Mouse (Mus musculus) frontal cortex, adult (tissue): ENCODE measurements around the gene Cyfip2.

ENCODE experiments used
- ATAC-seq: cut with Nextera tagmentation; 2 replicates; pipeline ENCODE4 v1.9.2; 2017; ENCODE audit warnings: mild to moderate bottlenecking, moderate library complexity, mixed read lengths; ENCODE audit not compliant: low TSS enrichment

Cyfip2 gene

GRCm38 (mm10) chr11:46276778-46277177 lies 35.9 kb downstream of the Cyfip2 start:
- 0 out of 2 replicates have a peak, but pooled peaks have one; percentile 21 for ATAC-seq

GRCm38 (mm10) chr11:46276168-46276567 lies 36.5 kb downstream of the Cyfip2 start:
- ATAC-seq = no peak

- peak; percentile 74 for ATAC-seq
Measured at GRCm38 (mm10) chr11:46275302-46275701, 37.4 kb downstream of the Cyfip2 start.

- ATAC-seq = no peak
Measured at GRCm38 (mm10) chr11:46273969-46274368, 38.7 kb downstream of the Cyfip2 start.

- no peak for ATAC-seq
Measured at GRCm38 (mm10) chr11:46272058-46272681, 40.5 kb downstream of the Cyfip2 start.

- no peak for ATAC-seq
Measured at GRCm38 (mm10) chr11:46269893-46270292, 42.8 kb downstream of the Cyfip2 start.

GRCm38 (mm10) chr11:46269391-46269790 lies 43.3 kb downstream of the Cyfip2 start:
- no peak for ATAC-seq

GRCm38 (mm10) chr11:46268991-46269390 lies 43.7 kb downstream of the Cyfip2 start:
- ATAC-seq = peak; percentile 45; the same call in 1 of the 2 replicates

- ATAC-seq = no peak
Measured at GRCm38 (mm10) chr11:46265031-46265786, 47.5 kb downstream of the Cyfip2 start.

GRCm38 (mm10) chr11:46264584-46264983 lies 48.1 kb downstream of the Cyfip2 start:
- no peak for ATAC-seq

- no peak for ATAC-seq
Measured at GRCm38 (mm10) chr11:46263291-46263690, 49.4 kb downstream of the Cyfip2 start.

- ATAC-seq = no peak
Measured at GRCm38 (mm10) chr11:46262854-46263253, 49.8 kb downstream of the Cyfip2 start.

GRCm38 (mm10) chr11:46258749-46259148 lies 53.9 kb downstream of the Cyfip2 start:
- no peak for ATAC-seq

GRCm38 (mm10) chr11:46258207-46258606 lies 54.5 kb downstream of the Cyfip2 start:
- ATAC-seq = peak; percentile 61

GRCm38 (mm10) chr11:46255291-46255690 lies 57.4 kb downstream of the Cyfip2 start:
- ATAC-seq = no peak

- ATAC-seq = peak; percentile 76
Measured at GRCm38 (mm10) chr11:46251994-46252393, 60.7 kb downstream of the Cyfip2 start.

GRCm38 (mm10) chr11:46248352-46248751 lies 64.3 kb downstream of the Cyfip2 start:
- no peak for ATAC-seq

- ATAC-seq = no peak
Measured at GRCm38 (mm10) chr11:46246393-46246792, 66.3 kb downstream of the Cyfip2 start.

- peak; percentile 90 for ATAC-seq
Measured at GRCm38 (mm10) chr11:46245926-46246325, 66.7 kb downstream of the Cyfip2 start.

- 0 out of 2 replicates have a peak, but pooled peaks have one; percentile 1 for ATAC-seq
Measured at GRCm38 (mm10) chr11:46244731-46245604, 67.7 kb downstream of the Cyfip2 start.

- ATAC-seq = no peak
Measured at GRCm38 (mm10) chr11:46241985-46242384, 70.7 kb downstream of the Cyfip2 start.

- ATAC-seq = no peak
Measured at GRCm38 (mm10) chr11:46241150-46241673, 71.4 kb downstream of the Cyfip2 start.
